Mouse (Mus musculus): ENCODE measurements around the gene Aatf.

GRCm38 (mm10) chr11:84495774-84496173, 17.5 kb downstream of the Aatf start:
- TF ChIP-seq GATA1 (IDR thresholded peaks at IDR 0.05; ENCODE audit: low read length) (no peak), TAL1 (IDR thresholded peaks at IDR 0.05; ENCODE audit: low read length) (no peak)

Measured in erythroblast, embryonic 14.5 days (primary cell).